Mouse (Mus musculus) small intestine, adult 2 months (tissue): Measurements from ENCODE around the gene Zfp408.

ENCODE experiments used
- CTCF ChIP-seq: fragments of 200-500 bp; IDR thresholded peaks from 2 replicates; pipeline ENCODE4 v1.5.1; 2012; ENCODE audit warnings: low read depth, mild to moderate bottlenecking, control low read depth, inconsistent platforms, low read length, moderate library complexity, mixed read lengths; ENCODE audit not compliant: insufficient replicate concordance, insufficient read length; ENCODE audit errors: extremely low read depth
- POLR2A ChIP-seq: fragments of 200-500 bp; IDR thresholded peaks from 2 replicates; pipeline ENCODE4 v1.6.1; 2012; ENCODE audit warnings: low read depth, mild to moderate bottlenecking, control low read depth, inconsistent platforms, low read length, moderate library complexity

- no peak for TF ChIP-seq POLR2A
- TF ChIP-seq CTCF, result no peak
Measured at GRCm38 (mm10) chr2:91645811-91646210, 3.8 kb downstream of the Zfp408 start.
